Mouse (Mus musculus) intestine, postnatal 0 days (tissue): Measurements from ENCODE around the gene Igfbp4. TPM values are rescaled to one million over a fixed set of nuclear protein-coding genes. Genes with fewer than 3 reads are reported as not detected.

Experiments
- ATAC-seq: fragments of 200-750 bp; cut with Nextera tagmentation; 2 replicates; pipeline ENCODE4 v1.8.0; 2017; ENCODE audit warnings: mild to moderate bottlenecking, moderate TSS enrichment, moderate library complexity
- H3K27ac ChIP-seq: fragments of 300-500 bp; sonication (generic); 2 replicates; pipeline ENCODE4 v1.5.1; 2014; ENCODE audit warnings: mild to moderate bottlenecking, low read depth, low read length, moderate library complexity
- H3K27me3 ChIP-seq: fragments of 300-500 bp; sonication (generic); replicated peaks from 2 replicates; pipeline ENCODE4 v1.6.1; 2014; ENCODE audit warnings: low read length, mixed read lengths; ENCODE audit not compliant: control insufficient read depth, insufficient read depth
- H3K36me3 ChIP-seq: fragments of 300-500 bp; sonication (generic); 2 replicates; pipeline ENCODE4 v1.6.1; 2014; ENCODE audit warnings: mild to moderate bottlenecking, moderate library complexity; ENCODE audit not compliant: control insufficient read depth, insufficient read depth
- H3K4me1 ChIP-seq: fragments of 300-500 bp; sonication (generic); replicated peaks from 2 replicates; pipeline ENCODE4 v1.6.1; 2014; ENCODE audit warnings: antibody characterized with exemption, low read length, mixed read lengths; ENCODE audit not compliant: control insufficient read depth, insufficient read depth
- H3K4me2 ChIP-seq: fragments of 300-500 bp; sonication (generic); replicated peaks from 2 replicates; pipeline ENCODE4 v1.6.1; 2014; ENCODE audit warnings: low read depth, mild to moderate bottlenecking, moderate library complexity
- H3K4me3 ChIP-seq: fragments of 300-500 bp; sonication (generic); 2 replicates; pipeline ENCODE4 v1.5.1; 2014; ENCODE audit warnings: low read depth, low read length
- H3K9ac ChIP-seq: fragments of 300-500 bp; sonication (generic); 2 replicates; pipeline ENCODE4 v1.6.1; 2014; ENCODE audit warnings: mild to moderate bottlenecking, low read depth, low read length
- H3K9me3 ChIP-seq: fragments of 300-500 bp; sonication (generic); 2 replicates; pipeline ENCODE4 v1.6.1; 2016; ENCODE audit warnings: mixed run types; ENCODE audit not compliant: control insufficient read depth
- CTCF ChIP-seq: sonication (generic); IDR thresholded peaks from 2 replicates; pipeline ENCODE4 v1.5.1; 2016; ENCODE audit warnings: low read depth, mild to moderate bottlenecking, control low read depth, antibody characterized with exemption, moderate library complexity
- WGBS: fragments of 180-500 bp; shearing (Covaris S2); extraction: QIAGEN DNeasy Blood & Tissue Kit; methylation state at CpG from one replicate; pipeline ENCODE4 v1.1.7; 2014; 5-methylcytosine and 5-hydroxymethylcytosine counted together
- polyA plus RNA-seq: library from polyadenylated mRNA; unstranded; fragments of >200 nt; fragmentation: Nextera tagmentation; extraction: Ambion mirVana; gene quantifications from 2 replicates; pipeline ENCODE4 v1.2.1, GENCODE M21; 2015

Gene Igfbp4
- polyA plus RNA-seq, 1 experiment from 2014 or later = 174 TPM

DNA sequence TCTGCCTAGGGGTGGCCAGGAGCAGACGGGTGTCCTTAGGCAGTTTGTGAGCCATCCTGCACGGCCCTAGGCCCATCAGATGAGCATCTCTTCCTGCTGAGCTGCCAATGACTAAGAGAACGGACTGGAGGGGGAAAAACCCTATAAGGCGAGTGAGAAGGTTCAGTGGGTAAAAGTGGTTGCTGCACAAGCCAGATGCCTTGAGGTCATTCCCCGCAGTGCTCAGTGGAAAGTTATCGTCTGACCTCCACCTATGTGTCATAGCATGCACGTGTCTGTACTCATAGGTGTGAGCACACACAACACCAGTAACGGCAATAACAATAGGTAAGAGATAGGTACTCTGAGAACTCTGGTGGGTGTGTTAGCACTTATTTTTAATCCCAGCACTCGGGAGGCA lies 57.9 kb downstream of the Igfbp4 start:
- WGBS = 87% methylated on average over 9 of the region's 9 CpGs
- H3K27me3 ChIP-seq = no peaks in the 10 kb centered on the region
- H3K4me2 ChIP-seq = no peak overlapping the region
- H3K36me3 ChIP-seq = no peaks in the 10 kb centered on the region
- no peaks in the 10 kb centered on the region for H3K9me3 ChIP-seq
- no peak for TF ChIP-seq CTCF
- no peaks in the 10 kb centered on the region for H3K4me1 ChIP-seq
- H3K27ac ChIP-seq = no peak overlapping the region
- no peak for ATAC-seq
- H3K4me3 ChIP-seq = no peak overlapping the region
- no peak overlapping the region for H3K9ac ChIP-seq

DNA sequence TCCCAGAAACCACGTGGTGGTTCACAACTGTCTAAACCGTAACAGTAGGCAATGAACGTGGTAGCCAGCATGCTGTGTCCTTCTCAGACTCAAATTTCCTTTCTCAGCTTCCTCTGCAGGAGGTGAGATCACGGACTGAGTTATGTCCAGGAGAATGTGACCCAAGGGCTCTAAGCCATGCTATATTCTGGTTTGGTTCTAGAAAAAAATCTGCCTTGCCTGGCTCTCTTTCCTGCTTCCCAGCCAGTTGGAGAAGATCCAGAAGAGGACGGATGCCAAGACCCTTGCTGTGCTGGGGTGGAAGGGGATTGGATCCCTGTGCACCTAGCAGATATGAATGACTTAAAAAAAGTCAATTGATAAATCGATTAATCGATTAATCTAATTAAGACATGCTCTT lies 58.5 kb downstream of the Igfbp4 start:
- H3K27me3 ChIP-seq = no peaks in the 10 kb centered on the region
- TF ChIP-seq CTCF = no peak
- WGBS = 74% methylated on average over 7 of the region's 7 CpGs

DNA sequence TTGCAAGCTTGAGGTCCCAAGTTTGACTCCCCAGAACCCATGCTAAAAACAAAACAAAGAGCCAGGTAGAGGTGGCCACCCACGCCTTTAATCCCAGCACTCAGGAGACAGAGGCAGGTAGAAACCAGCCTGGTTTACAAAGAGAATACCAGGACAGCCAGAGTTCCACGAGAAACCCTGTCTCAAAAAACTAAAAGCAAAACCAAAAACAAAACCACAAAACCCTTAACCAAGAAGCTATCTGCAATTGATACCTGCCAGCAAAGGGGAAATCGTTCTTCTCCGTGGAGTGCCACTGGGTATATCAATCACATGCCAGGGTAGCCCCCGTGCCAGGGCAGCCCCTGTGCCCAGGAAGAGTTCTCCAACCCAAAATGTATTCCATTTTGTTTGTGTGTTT lies 59.2 kb downstream of the Igfbp4 start:
- Histone ChIP-seq H3K9ac (no peak overlapping the region), H3K9me3 (no peaks in the 10 kb centered on the region), H3K27ac (no peak overlapping the region), H3K4me2 (no peak overlapping the region), H3K27me3 (no peaks in the 10 kb centered on the region), H3K36me3 (no peaks in the 10 kb centered on the region), H3K4me1 (no peaks in the 10 kb centered on the region), H3K4me3 (no peak overlapping the region)
- 91% methylated on average over 5 of the region's 5 CpGs for WGBS
- no peak for ATAC-seq
- TF ChIP-seq CTCF = no peak

More for the DNA sequence above, 58.5 kb downstream of the Igfbp4 start:
- H3K9me3 ChIP-seq = no peaks in the 10 kb centered on the region
- H3K4me2 ChIP-seq = no peak overlapping the region
- H3K36me3 ChIP-seq = no peaks in the 10 kb centered on the region
- no peak for ATAC-seq
- H3K9ac ChIP-seq = no peak overlapping the region
- no peak overlapping the region for H3K27ac ChIP-seq
- H3K4me1 ChIP-seq = no peaks in the 10 kb centered on the region
- no peak overlapping the region for H3K4me3 ChIP-seq

DNA sequence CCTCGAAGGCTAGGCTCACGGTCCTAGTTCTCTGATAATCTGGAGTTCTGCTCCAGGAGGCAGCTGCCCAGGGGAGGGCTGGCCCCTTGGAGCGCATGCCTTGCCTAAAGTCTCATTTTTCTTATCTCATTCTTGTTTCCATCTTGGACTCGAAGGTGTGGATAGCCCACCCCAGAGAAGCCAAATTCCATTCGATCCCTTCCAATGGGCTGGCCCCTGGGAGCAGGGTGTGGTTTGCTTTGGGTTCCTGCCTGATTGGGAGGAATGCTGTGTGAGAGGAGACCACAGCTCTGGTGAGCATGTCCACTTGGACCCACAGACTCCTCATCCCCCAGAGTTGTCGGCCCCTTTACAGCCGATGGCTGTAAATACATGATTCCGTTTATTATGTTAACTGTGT lies 60.6 kb downstream of the Igfbp4 start:
- no peak overlapping the region for H3K4me2 ChIP-seq
- no peaks in the 10 kb centered on the region for H3K9me3 ChIP-seq
- 54% methylated on average over 8 of the region's 8 CpGs for WGBS
- no peak overlapping the region for H3K9ac ChIP-seq
- H3K27ac ChIP-seq = no peak overlapping the region
- H3K4me1 ChIP-seq = 0 out of 2 replicates have a peak, but pooled peaks cover 3% of the 10 kb centered on the region
- no peaks in the 10 kb centered on the region for H3K27me3 ChIP-seq
- no peaks in the 10 kb centered on the region for H3K36me3 ChIP-seq
- TF ChIP-seq CTCF = no peak
- no peak overlapping the region for H3K4me3 ChIP-seq
- ATAC-seq = no peak

DNA sequence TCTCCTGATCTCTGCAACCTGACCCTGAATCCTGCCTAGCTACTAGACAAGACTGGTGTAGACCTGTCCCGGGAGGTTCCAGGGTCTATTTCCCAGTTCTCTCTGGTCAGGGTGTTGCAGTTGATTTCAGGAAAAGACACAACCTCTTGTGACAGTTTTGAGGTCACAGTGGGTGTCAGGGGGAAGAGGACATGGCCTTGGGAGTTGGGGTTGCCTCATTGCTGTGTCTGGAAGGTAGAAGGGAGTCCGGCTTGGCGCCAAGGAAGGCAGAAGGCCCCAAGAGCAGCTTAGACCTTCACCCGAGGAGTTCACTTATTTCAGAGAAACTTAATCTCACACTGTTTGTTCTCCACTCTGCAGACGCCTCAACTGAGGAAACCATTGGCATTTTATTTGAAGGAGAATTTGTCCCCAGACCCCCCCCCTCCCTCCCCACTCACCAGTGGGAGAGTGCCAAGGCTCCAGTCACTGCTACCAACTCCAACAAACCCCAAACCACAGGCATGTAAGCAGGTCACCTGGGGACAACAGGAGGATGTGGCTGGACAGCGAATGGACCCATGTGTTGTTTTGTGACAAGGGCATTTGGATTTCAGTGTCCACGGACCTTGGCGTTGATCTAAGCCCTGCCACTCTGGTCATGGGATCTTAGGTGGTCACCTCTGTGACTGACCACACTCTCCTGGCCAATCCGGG lies 61.7 kb downstream of the Igfbp4 start:
- WGBS = 77% methylated on average over 9 of the region's 9 CpGs
- Histone ChIP-seq H3K4me1 (0 out of 2 replicates have a peak, but pooled peaks cover 3% of the 10 kb centered on the region), H3K27me3 (no peaks in the 10 kb centered on the region), H3K9ac (no peak overlapping the region), H3K4me3 (no peak overlapping the region), H3K9me3 (no peaks in the 10 kb centered on the region), H3K27ac (no peak overlapping the region), H3K36me3 (no peaks in the 10 kb centered on the region), H3K4me2 (no peak overlapping the region)
- no peak for ATAC-seq
- TF ChIP-seq CTCF = no peak

Other genes starting within 250 kb of the Igfbp4 start
- 12.6 and 15.1 TPM in 2 replicates for gene Msl1, start 245.7 kb upstream of the Igfbp4 start, polyA plus RNA-seq
- gene Casc3, start 236.3 kb upstream of the Igfbp4 start, polyA plus RNA-seq = 10.8 and 12.4 TPM in 2 replicates
- 0.69 and 0.80 TPM in 2 replicates for gene Rapgefl1, start 204.5 kb upstream of the Igfbp4 start, polyA plus RNA-seq
- 3.9 and 5.0 TPM in 2 replicates for gene Wipf2, start 177.6 kb upstream of the Igfbp4 start, polyA plus RNA-seq
- gene Cdc6, start 133.4 kb upstream of the Igfbp4 start, polyA plus RNA-seq = 4.0 and 4.5 TPM in 2 replicates
- gene Rara, start 113.4 kb upstream of the Igfbp4 start, polyA plus RNA-seq = 22.2 and 22.4 TPM in 2 replicates
- 0.61 and 0.80 TPM in 2 replicates for gene Gjd3, start 58.2 kb upstream of the Igfbp4 start, polyA plus RNA-seq
- gene Top2a, start 17.1 kb upstream of the Igfbp4 start, polyA plus RNA-seq = 40.9 and 41.8 TPM in 2 replicates
- 0.39 and 0.53 TPM in 2 replicates for gene Tns4, start 48.1 kb downstream of the Igfbp4 start, polyA plus RNA-seq
- gene Ccr7, start 113.8 kb downstream of the Igfbp4 start, polyA plus RNA-seq = 0.14 TPM in 1 of 2 replicates, not detected in the other
- 73.1 and 80.0 TPM in 2 replicates for gene Smarce1, start 189.8 kb downstream of the Igfbp4 start, polyA plus RNA-seq
- 0.42 and 0.61 TPM in 2 replicates for gene Krt222, start 202.8 kb downstream of the Igfbp4 start, polyA plus RNA-seq
- gene Krt24, start 244.0 kb downstream of the Igfbp4 start, polyA plus RNA-seq = 0.08 TPM in 1 of 2 replicates, not detected in the other